Mouse (Mus musculus) left cerebral cortex, adult 9 months (tissue): ENCODE data around the gene Slc25a42.
A peak's percentile ranks its signal among the peaks of the same experiment; 100 is the strongest.

Source experiments
- DNase-seq, 2 experiments: peaks; one replicate each; pipeline ENCODE4 v3.0.0; 2022; ENCODE audit warnings: low spot score in 2 of 2

The Slc25a42 gene

DNA sequence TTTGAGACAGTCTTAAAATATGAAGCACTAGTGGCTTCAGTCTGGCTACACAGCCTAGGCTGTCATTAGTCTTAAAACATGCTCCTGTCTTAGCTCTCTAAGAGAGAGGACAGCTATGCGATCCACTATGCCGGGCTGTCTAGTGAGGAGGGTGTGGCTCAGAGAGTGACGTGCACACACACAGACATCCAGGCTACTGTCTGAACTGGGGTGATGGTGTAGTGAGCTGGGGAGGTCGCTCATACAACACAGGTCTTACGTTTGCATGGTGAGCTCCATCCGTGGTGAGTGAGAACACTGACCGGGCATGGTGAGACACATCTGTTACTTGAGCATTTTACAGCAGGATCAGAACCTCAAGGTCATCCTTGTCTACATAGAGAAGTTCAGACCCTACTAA, 40.9 kb downstream of the Slc25a42 start:
- DNase-seq: no peak

DNA sequence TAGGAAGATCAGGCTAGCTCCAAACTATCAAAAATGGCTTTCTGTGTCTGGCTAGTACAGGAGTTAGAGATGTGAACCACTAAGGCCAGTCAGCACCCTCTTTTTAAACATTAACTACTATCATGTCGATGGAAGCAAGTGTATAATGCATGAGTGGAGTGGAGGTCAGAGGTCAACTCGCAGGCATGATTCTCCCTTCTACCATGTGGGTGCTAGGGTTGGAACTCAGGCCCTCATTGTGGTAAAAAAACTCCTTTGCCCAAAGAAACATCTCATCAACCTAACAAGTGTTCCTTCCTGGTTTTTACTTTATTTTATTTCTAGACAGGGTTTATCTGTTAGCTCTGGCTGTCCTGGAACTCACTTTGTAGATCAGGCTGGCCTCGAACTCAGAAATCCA, 41.4 kb downstream of the Slc25a42 start:
- DNase-seq: no peak

DNA sequence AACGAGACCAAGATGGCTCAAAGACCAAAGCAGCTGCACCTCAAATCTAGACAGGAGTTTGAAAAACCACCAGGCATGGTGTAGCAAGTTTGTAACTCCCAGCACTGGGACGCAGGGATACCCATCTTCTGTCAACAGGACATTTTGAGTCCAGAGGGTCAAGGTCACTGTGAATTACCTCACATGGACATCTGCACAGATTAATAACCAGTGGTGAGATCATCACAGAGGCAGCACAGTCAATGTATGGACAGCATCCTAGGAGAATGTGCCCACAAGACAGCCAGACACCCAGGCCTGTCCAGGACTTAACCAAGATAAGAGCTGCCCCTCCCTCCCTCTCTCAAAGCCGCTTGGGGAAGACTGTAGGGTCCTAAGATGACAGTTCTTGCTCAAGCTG, 42.0 kb downstream of the Slc25a42 start:
- no peak for DNase-seq

DNA sequence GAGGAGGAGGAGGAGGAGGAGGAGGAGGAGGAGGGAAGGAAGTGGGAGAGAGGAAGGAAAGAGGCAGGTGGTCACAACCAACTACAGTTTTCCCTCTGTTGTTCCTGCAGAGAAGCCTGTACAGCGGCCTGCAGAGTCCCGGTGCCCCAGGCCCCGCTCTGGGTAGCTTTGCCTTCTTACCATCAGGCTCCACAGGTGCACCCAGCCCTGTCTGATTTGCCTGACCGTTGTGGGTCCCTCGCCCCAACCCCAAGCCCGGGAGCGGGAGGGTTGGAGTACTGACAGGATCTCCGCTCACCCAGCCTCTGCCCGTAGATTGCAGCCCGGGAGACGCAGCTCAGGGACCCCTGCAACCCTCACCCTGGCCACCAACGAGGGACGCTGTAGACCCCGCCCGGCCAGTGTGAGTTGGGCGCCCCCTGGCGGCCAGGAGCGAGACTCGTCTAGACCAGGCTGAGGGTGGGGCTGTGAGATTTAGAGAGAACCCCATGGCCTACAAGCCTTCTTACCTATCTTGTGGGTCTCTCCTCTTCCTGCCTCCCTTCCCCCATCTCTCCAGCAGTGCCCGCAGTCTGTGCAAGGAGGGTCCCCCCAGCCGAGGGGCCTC, 45.5 kb downstream of the Slc25a42 start:
- peak in 1 of 2 experiments; percentile 45 for DNase-seq

DNA sequence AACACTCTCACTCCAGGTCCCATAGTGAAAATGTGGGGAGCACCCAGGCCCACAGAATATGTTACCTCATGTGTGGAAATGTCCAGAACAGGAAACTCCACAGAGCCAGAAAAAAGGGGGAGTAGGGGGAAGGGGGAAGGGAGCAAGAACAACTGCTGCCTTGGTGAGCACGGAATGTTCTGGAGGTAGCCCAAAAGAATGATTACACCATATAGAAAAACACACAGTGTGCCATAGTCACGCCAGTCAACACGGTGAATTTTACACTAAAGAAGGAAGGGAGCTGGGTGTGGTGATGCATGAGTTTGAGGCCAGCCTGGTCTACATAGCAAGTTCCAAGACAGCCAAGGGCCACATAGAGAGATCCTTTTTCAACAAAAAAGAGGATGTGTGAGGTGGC, 48.8 kb downstream of the Slc25a42 start:
- no peak for DNase-seq

GRCm38 (mm10) chr8:70160015-70160414, 52.1 kb downstream of the Slc25a42 start:
- DNase-seq: no peak

- no peak for DNase-seq
These were observed 52.9 kb downstream of the Slc25a42 start for GRCm38 (mm10) chr8:70159211-70159610.

- peak in 1 of 2 experiments; percentile 38 for DNase-seq
These were observed 53.8 kb downstream of the Slc25a42 start for GRCm38 (mm10) chr8:70158069-70158853.

DNA sequence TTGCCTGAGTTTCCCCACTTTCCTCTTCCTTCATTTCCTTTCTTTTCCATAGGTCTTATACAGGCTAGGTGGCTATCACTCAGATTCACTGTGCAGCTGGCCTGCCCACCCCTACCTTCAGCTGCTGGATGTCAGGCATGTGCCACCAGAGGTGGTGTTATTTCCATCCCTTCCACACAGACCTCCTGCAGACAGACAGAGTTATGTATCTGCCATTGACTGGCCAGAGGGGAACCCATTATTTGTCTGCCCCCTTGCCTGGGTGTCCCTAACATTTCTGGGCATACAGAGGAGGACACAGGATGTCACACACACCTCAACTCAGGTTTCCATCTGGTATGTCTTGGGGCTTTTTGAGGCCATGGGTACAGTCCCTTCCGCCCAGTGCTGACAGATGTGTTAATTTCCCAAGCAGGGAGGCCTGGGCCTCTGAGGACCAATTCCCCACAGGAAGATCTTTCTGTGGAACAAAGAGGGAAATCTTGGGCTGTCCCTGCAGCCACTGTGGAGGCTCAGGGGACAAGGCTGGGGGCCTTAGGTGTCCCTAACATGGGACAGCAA, 54.8 kb downstream of the Slc25a42 start:
- no peak for DNase-seq

- DNase-seq: peak in 1 of 2 experiments; percentile 35
These were observed 59.4 kb downstream of the Slc25a42 start for GRCm38 (mm10) chr8:70152537-70153257.

- no peak for DNase-seq
These were observed 61.9 kb downstream of the Slc25a42 start for GRCm38 (mm10) chr8:70150158-70150557.

DNA sequence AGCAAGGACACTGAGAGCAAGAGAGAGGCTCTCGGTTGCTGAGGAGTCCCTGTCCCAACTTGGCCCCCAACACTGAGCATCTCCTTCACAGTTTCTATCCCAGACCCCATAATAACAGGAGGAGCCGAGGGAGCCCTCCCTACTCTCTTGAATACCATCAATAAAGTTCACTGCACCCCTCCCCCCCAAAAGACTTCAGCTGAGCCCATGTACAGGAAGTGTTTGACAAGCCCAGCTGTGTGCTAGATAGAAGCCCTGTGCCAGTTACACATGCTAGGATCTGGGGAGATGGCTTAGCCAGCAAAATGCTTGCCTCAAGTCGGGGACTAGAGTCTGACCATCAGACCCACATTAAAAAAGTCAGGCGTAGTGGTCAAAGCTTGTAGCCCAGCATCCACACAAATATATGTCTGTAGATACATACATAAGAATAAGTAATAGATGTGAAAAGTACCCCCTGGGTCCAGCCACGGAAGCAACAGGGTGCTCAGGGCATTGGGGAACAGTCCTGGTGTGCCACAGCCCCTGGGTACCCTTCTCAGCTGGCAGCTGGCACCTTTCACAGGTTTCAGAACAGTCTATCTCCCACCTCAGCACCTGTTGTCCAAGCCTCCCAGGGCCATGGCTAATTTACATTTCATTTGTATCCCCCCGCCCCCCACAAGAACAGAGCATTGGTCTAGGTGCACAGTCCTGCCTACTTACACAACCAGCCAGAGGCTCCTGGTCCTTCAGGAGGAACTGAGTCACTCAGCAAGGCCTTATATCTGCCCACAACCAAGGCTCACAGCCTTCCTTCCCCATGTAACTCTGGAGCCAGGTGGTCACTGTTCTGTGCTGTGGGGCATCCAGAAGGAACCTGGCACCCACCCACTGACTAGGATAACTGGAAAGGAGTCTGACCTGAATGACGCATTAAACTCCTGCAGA, 64.2 kb downstream of the Slc25a42 start:
- no peak for DNase-seq

DNA sequence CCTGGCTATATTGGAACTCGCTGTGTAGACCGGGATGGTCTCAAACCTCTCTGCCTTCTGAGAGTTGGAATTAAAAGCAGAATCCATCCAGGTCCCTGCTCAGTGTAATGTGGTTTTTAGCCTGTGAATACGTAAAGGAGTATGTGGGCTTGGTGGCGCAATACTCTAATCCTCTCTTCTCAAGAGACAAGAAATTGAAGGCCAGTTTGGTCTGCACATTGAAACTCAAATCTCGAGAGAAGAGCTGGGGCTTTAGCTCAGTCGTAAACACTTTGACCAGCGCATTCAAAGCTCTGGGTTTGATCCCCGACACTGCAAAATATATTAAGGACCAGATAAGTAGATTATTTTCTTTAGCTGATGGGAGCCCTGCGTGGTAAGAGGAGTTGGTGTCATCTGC, 72.1 kb downstream of the Slc25a42 start:
- no peak for DNase-seq

DNA sequence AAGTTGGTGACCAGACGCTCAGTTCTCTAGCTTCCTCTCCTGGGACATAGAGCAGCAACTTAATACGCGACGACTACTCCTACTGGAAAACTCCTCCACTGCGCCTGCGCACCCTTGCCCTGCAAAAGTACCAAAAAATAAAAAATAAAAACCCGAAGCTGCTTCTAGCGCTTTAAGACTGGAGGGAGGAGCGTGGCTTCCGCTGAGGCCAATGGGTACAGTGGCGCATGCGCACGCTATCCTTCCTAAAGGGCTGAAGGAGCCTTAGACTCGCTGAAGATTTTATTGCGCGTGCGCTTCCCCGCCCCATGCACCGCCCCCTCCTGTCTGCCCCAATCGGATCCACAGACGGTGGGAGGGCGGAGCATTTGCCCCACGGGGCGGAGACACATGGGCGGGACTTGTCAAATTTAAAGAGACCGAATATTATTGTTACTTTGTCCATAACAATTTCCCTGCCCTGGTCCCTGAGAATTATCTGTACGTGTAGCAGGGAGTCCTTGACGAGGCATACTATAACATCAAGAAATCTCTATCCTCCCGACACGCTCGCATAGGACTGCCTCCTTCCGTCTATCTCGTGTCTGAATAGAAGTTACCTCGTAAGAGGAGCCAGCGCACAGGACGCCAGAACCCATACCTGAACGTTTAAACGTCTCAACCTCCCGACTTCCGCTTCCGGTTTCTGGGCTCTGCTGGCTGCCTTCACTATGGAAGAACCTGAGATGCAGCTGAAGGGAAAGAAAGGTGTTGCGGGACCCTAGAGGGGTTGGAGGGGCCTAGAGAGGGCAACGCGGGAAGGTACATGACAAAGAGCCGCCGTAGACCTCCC, 72.9 kb downstream of the Slc25a42 start, which contains the start of the genes Rfxank, Borcs8 and Mef2b:
Gene Rfxank (minus strand): TSS at position 129 of the 832 bp plus-strand sequence.
Gene Borcs8 (plus strand): TSS at position 474 of the 832 bp plus-strand sequence.
Gene Mef2b (plus strand): TSS at position 686 of the 832 bp plus-strand sequence.
- DNase-seq: peak; percentile 97 to 99

- DNase-seq: no peak
These were observed 74.2 kb downstream of the Slc25a42 start for GRCm38 (mm10) chr8:70137890-70138289.

- DNase-seq: no peak
These were observed 75.5 kb downstream of the Slc25a42 start for GRCm38 (mm10) chr8:70136591-70136990.

DNA sequence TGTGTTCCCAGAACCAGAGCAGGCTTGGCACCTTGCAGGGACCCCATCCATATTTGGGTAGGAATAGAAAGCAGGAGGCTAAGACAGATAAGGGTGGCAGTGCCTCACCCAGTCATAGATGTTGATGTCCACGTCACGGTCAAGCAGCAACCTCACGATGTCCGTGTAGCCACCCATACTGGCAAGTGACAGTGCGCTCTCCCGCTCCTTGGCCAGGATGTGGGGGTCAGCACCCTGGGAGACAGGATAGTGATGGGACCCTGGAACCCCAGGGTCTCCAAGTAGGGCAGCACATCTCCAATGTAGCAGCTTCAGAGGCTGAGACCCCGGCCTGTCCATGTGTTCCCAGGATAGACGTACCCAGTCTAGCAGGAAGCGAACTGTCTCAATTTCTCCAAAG, 77.2 kb downstream of the Slc25a42 start:
- no peak for DNase-seq
